Mouse (Mus musculus): ENCODE measurements around the gene Gpkow. TPM values are rescaled to one million over a fixed set of nuclear protein-coding genes. Genes with fewer than 3 reads are reported as not detected.
"Not testable (repeated sequence)": the region's sequence is repeated elsewhere in the genome, so short reads cannot be mapped to it uniquely, and the experiment has no call there.

Gpkow gene
- total and polyA plus RNA-seq, 3 experiments: 23.4 to 539 (median 37.0) TPM

GRCm38 (mm10) chrX:7750432-7751116 is 53.6 kb downstream of the Gpkow start, which contains the start of gene Ccdc120:
Gene Ccdc120 (minus strand): TSS chrX:7750905.
- TF ChIP-seq RCOR1 (IDR thresholded peaks at IDR 0.05; ENCODE audit: low read depth, low read length): no peak
- 0 out of 2 replicates have a peak, but pooled peaks have one; percentile 14 for TF ChIP-seq ELF1 (IDR thresholded peaks at IDR 0.05; ENCODE audit: low read depth, low read length)
- no peak for TF ChIP-seq EP300 (IDR thresholded peaks at IDR 0.05; ENCODE audit: low read depth in 1 of 2, low read length in 2 of 2)
- no peak for TF ChIP-seq ZMIZ1 (IDR thresholded peaks at IDR 0.05; ENCODE audit: low read depth, low read length)
- no peak for TF ChIP-seq HCFC1 (IDR thresholded peaks at IDR 0.05; ENCODE audit: low read depth, low read length)
- TF ChIP-seq POLR2A (IDR thresholded peaks at IDR 0.05; ENCODE audit: control insufficient read depth in 1 of 2, insufficient read depth in 1 of 2, low read depth in 1 of 2, low read length in 2 of 2, poor library complexity in 1 of 2): peak in 1 of 2 experiments; percentile 31; a peak in 1 of 4 replicates
- peak; percentile 11; the same call in 1 of the 2 replicates for TF ChIP-seq NELFE (IDR thresholded peaks at IDR 0.05; ENCODE audit: low read depth, low read length)
- no peak for TF ChIP-seq SIN3A (IDR thresholded peaks at IDR 0.05; ENCODE audit: low read length)
- TF ChIP-seq CHD1 (IDR thresholded peaks at IDR 0.05; ENCODE audit: low read depth, low read length): no peak
- 0 out of 2 replicates have a peak, but pooled peaks have one; percentile 9 for TF ChIP-seq MAX (IDR thresholded peaks at IDR 0.05; ENCODE audit: low read length)
- TF ChIP-seq RAD21 (IDR thresholded peaks at IDR 0.05; ENCODE audit: low read depth, low read length): no peak
- peak; percentile 81 for TF ChIP-seq NRF1 (IDR thresholded peaks at IDR 0.05; ENCODE audit: insufficient read depth, low read depth, low read length, poor library complexity, severe bottlenecking)
- TF ChIP-seq SMC3 (IDR thresholded peaks at IDR 0.05; ENCODE audit: low read depth, low read length): no peak
- TF ChIP-seq KAT2A (conservative IDR thresholded peaks at IDR 0.05; ENCODE audit: low read depth, low read length): no peak
- TF ChIP-seq POLR2AphosphoS5 (IDR thresholded peaks at IDR 0.05; ENCODE audit: borderline replicate concordance, low read depth, low read length): no peak
- Histone ChIP-seq H3K79me2 (ENCODE audit: control insufficient read depth, insufficient read depth, low read length, poor library complexity) (no peaks in the 10 kb centered on the region), H3K27ac (ENCODE audit: control insufficient read depth, low read depth, low read length) (no peak within 1 kb of the TSS), H3K9me3 (replicated peaks; ENCODE audit: insufficient read depth, low read length) (no peaks in the 10 kb centered on the region), H3K27me3 (ENCODE audit: control insufficient read depth in 1 of 2, insufficient read depth in 2 of 2, low read length in 2 of 2) (no peaks in the 10 kb centered on the region), H3K9ac (ENCODE audit: control insufficient read depth, low read depth, low read length, poor library complexity, severe bottlenecking) (peak within 1 kb of the TSS; percentile 71), H3K4me1 (ENCODE audit: control insufficient read depth in 1 of 2, insufficient read depth in 2 of 2, low read length in 2 of 2) (peaks cover 2 to 9% of the 10 kb centered on the region in 2 experiments; a peak in 3 of 4 replicates), H3K36me3 (ENCODE audit: control insufficient read depth in 1 of 2, insufficient read depth in 2 of 2, low read length in 2 of 2) (peaks cover 0 to 6% of the 10 kb centered on the region in 2 experiments; a peak in 1 of 4 replicates), H3K4me3 (ENCODE audit: control insufficient read depth in 1 of 2, insufficient read depth in 1 of 2, low read depth in 2 of 2, low read length in 2 of 2) (peak within 1 kb of the TSS; percentile 71 to 84)
- peak; percentile 81 for DNase-seq (ENCODE audit: low read depth, low spot score)

DNA sequence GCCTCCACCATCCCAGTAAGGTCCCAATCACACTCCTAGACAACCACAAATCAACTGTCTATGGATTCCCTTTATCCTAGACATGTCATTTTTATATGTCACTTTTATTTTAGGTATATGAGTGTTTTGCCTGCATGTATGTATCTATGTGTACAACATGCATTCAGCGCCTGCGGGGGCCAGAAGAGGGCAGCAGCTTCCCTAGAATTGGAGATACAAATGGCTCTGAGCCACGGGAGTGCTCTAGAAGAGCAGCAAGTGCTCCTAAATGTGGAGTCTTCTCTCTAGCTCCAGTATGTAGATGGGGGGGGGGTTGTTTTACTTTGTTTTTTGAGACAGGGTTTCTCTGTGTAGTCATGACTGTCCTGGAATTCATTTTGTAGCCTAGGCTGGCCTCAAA is 56.7 kb downstream of the Gpkow start:
- not testable (repeated sequence) for H3K4me3 ChIP-seq (ENCODE audit: control insufficient read depth in 1 of 2, insufficient read depth in 1 of 2, low read depth in 2 of 2, low read length in 2 of 2); H3K27ac ChIP-seq (ENCODE audit: control insufficient read depth, low read depth, low read length); H3K79me2 ChIP-seq (ENCODE audit: control insufficient read depth, insufficient read depth, low read length, poor library complexity); H3K4me1 ChIP-seq (ENCODE audit: control insufficient read depth in 1 of 2, insufficient read depth in 2 of 2, low read length in 2 of 2); H3K27me3 ChIP-seq (ENCODE audit: control insufficient read depth in 1 of 2, insufficient read depth in 2 of 2, low read length in 2 of 2); H3K9ac ChIP-seq (ENCODE audit: control insufficient read depth, low read depth, low read length, poor library complexity, severe bottlenecking); H3K9me3 ChIP-seq (replicated peaks; ENCODE audit: insufficient read depth, low read length); H3K36me3 ChIP-seq (ENCODE audit: control insufficient read depth in 1 of 2, insufficient read depth in 2 of 2, low read length in 2 of 2)
- TF ChIP-seq SMC3 (IDR thresholded peaks at IDR 0.05; ENCODE audit: low read depth, low read length) (peak; percentile 45), RAD21 (IDR thresholded peaks at IDR 0.05; ENCODE audit: low read depth, low read length) (peak; percentile 49), ZC3H11A (IDR thresholded peaks at IDR 0.05; ENCODE audit: low read depth, low read length) (0 out of 2 replicates have a peak, but pooled peaks have one; percentile 30), CTCF (IDR thresholded peaks at IDR 0.05 in 2 of 3, conservative IDR thresholded peaks at IDR 0.05 in 1 of 3; ENCODE audit: control insufficient read depth in 1 of 3, insufficient read depth in 1 of 3, low read depth in 2 of 3, low read length in 3 of 3, poor library complexity in 1 of 3, severe bottlenecking in 1 of 3) (peak; percentile 18 to 46 (median 31); a peak in 5 of 6 replicates)
- DNase-seq (ENCODE audit: low read depth, low spot score): peak; percentile 70

Other genes with a start within 250 kb of the Gpkow start
- gene Foxp3, start 123.5 kb upstream of the Gpkow start, total RNA-seq (2012; rRNA removed): 0.36 and 0.42 TPM in 2 replicates
- gene Foxp3, start 123.5 kb upstream of the Gpkow start, polyA plus RNA-seq (2012; ENCODE audit: insufficient read depth in 1 of 2, insufficient read length in 2 of 2, low read depth in 1 of 2, low replicate concordance in 2 of 2, missing spikeins in 1 of 2): under 1 TPM in 1 of 2 experiments, not detected in 1; 0.31 TPM
- gene Ppp1r3f, start 122.8 kb upstream of the Gpkow start, total RNA-seq (2012; rRNA removed): 1.6 and 1.7 TPM in 2 replicates
- 1 to 10 TPM in 1 of 2 experiments, not detected in 1; 2.0 TPM for gene Ppp1r3f, start 122.8 kb upstream of the Gpkow start, polyA plus RNA-seq (2012; ENCODE audit: insufficient read depth in 1 of 2, insufficient read length in 2 of 2, low read depth in 1 of 2, low replicate concordance in 2 of 2, missing spikeins in 1 of 2)
- gene Ccdc22, start 91.6 kb upstream of the Gpkow start, total RNA-seq (2012; rRNA removed): 36.1 and 37.8 TPM in 2 replicates
- gene Ccdc22, start 91.6 kb upstream of the Gpkow start, polyA plus RNA-seq (2012; ENCODE audit: insufficient read depth in 1 of 2, insufficient read length in 2 of 2, low read depth in 1 of 2, low replicate concordance in 2 of 2, missing spikeins in 1 of 2): 10 to 100 TPM in 1 of 2 experiments, not detected in 1; 37.9 TPM
- gene Cacna1f, start 90.0 kb upstream of the Gpkow start, total RNA-seq (2012; rRNA removed): 0.03 TPM in 1 of 2 replicates, not detected in the other
- under 1 TPM in 1 of 2 experiments, not detected in 1; 0.17 TPM for gene Cacna1f, start 90.0 kb upstream of the Gpkow start, polyA plus RNA-seq (2012; ENCODE audit: insufficient read depth in 1 of 2, insufficient read length in 2 of 2, low read depth in 1 of 2, low replicate concordance in 2 of 2, missing spikeins in 1 of 2)
- gene Syp, start 58.7 kb upstream of the Gpkow start, total RNA-seq (2012; rRNA removed): 0.54 and 0.56 TPM in 2 replicates
- 1 to 10 TPM in 1 of 2 experiments, not detected in 1; 2.3 TPM for gene Syp, start 58.7 kb upstream of the Gpkow start, polyA plus RNA-seq (2012; ENCODE audit: insufficient read depth in 1 of 2, insufficient read length in 2 of 2, low read depth in 1 of 2, low replicate concordance in 2 of 2, missing spikeins in 1 of 2)
- 1.2 TPM in 2 replicates for gene Prickle3, start 39.9 kb upstream of the Gpkow start, total RNA-seq (2012; rRNA removed)
- 1 to 10 TPM in 1 of 2 experiments, not detected in 1; 3.3 TPM for gene Prickle3, start 39.9 kb upstream of the Gpkow start, polyA plus RNA-seq (2012; ENCODE audit: insufficient read depth in 1 of 2, insufficient read length in 2 of 2, low read depth in 1 of 2, low replicate concordance in 2 of 2, missing spikeins in 1 of 2)
- 95.7 and 148 TPM in 2 replicates for gene Plp2, start 25.7 kb upstream of the Gpkow start, total RNA-seq (2012; rRNA removed)
- gene Plp2, start 25.7 kb upstream of the Gpkow start, polyA plus RNA-seq (2012; ENCODE audit: insufficient read depth in 1 of 2, insufficient read length in 2 of 2, low read depth in 1 of 2, low replicate concordance in 2 of 2, missing spikeins in 1 of 2): 100 to 1,000 TPM; 163 to 407 TPM
- 0.15 and 0.20 TPM in 2 replicates for gene Magix, start 15.9 kb upstream of the Gpkow start, total RNA-seq (2012; rRNA removed)
- gene Magix, start 15.9 kb upstream of the Gpkow start, polyA plus RNA-seq (2012; ENCODE audit: insufficient read depth in 1 of 2, insufficient read length in 2 of 2, low read depth in 1 of 2, low replicate concordance in 2 of 2, missing spikeins in 1 of 2): under 1 TPM in 1 of 2 experiments, not detected in 1; 0.33 TPM
- 13.9 and 16.0 TPM in 2 replicates for gene Wdr45, start 17.2 kb downstream of the Gpkow start, total RNA-seq (2012; rRNA removed)
- 10 to 100 TPM in 1 of 2 experiments, not detected in 1; 36.1 TPM for gene Wdr45, start 17.2 kb downstream of the Gpkow start, polyA plus RNA-seq (2012; ENCODE audit: insufficient read depth in 1 of 2, insufficient read length in 2 of 2, low read depth in 1 of 2, low replicate concordance in 2 of 2, missing spikeins in 1 of 2)
- gene Gm45208, start 25.1 kb downstream of the Gpkow start, total RNA-seq (2012; rRNA removed): 0.36 TPM in 1 of 2 replicates, not detected in the other
- 10 to 100 TPM in 1 of 2 experiments, not detected in 1; 11.0 TPM for gene Gm45208, start 25.1 kb downstream of the Gpkow start, polyA plus RNA-seq (2012; ENCODE audit: insufficient read depth in 1 of 2, insufficient read length in 2 of 2, low read depth in 1 of 2, low replicate concordance in 2 of 2, missing spikeins in 1 of 2)
- 19.1 and 23.0 TPM in 2 replicates for gene Praf2, start 31.3 kb downstream of the Gpkow start, total RNA-seq (2012; rRNA removed)
- gene Praf2, start 31.3 kb downstream of the Gpkow start, polyA plus RNA-seq (2012; ENCODE audit: insufficient read depth in 1 of 2, insufficient read length in 2 of 2, low read depth in 1 of 2, low replicate concordance in 2 of 2, missing spikeins in 1 of 2): 10 to 100 TPM in 1 of 2 experiments, not detected in 1; 60.1 TPM
- gene Ccdc120, start 53.8 kb downstream of the Gpkow start, total RNA-seq (2012; rRNA removed): 3.9 and 5.8 TPM in 2 replicates
- 10 to 100 TPM in 1 of 2 experiments, not detected in 1; 12.2 TPM for gene Ccdc120, start 53.8 kb downstream of the Gpkow start, polyA plus RNA-seq (2012; ENCODE audit: insufficient read depth in 1 of 2, insufficient read length in 2 of 2, low read depth in 1 of 2, low replicate concordance in 2 of 2, missing spikeins in 1 of 2)
- 20.6 and 23.4 TPM in 2 replicates for gene Tfe3, start 65.4 kb downstream of the Gpkow start, total RNA-seq (2012; rRNA removed)
- gene Tfe3, start 65.4 kb downstream of the Gpkow start, polyA plus RNA-seq (2012; ENCODE audit: insufficient read depth in 1 of 2, insufficient read length in 2 of 2, low read depth in 1 of 2, low replicate concordance in 2 of 2, missing spikeins in 1 of 2): 10 to 100 TPM in 1 of 2 experiments, not detected in 1; 64.7 TPM
- 36.2 and 40.5 TPM in 2 replicates for gene Gripap1, start 92.6 kb downstream of the Gpkow start, total RNA-seq (2012; rRNA removed)
- gene Gripap1, start 92.6 kb downstream of the Gpkow start, polyA plus RNA-seq (2012; ENCODE audit: insufficient read depth in 1 of 2, insufficient read length in 2 of 2, low read depth in 1 of 2, low replicate concordance in 2 of 2, missing spikeins in 1 of 2): 100 to 1,000 TPM in 1 of 2 experiments, 10 to 100 TPM in 1; 84.6 to 244 TPM
- 0.26 and 0.31 TPM in 2 replicates for gene Kcnd1, start 125.2 kb downstream of the Gpkow start, total RNA-seq (2012; rRNA removed)
- gene Kcnd1, start 125.2 kb downstream of the Gpkow start, polyA plus RNA-seq (2012; ENCODE audit: insufficient read depth in 1 of 2, insufficient read length in 2 of 2, low read depth in 1 of 2, low replicate concordance in 2 of 2, missing spikeins in 1 of 2): 1 to 10 TPM in 1 of 2 experiments, not detected in 1; 1.4 TPM
- gene Otud5, start 144.2 kb downstream of the Gpkow start, total RNA-seq (2012; rRNA removed): 76.4 and 82.6 TPM in 2 replicates
- gene Otud5, start 144.2 kb downstream of the Gpkow start, polyA plus RNA-seq (2012; ENCODE audit: insufficient read depth in 1 of 2, insufficient read length in 2 of 2, low read depth in 1 of 2, low replicate concordance in 2 of 2, missing spikeins in 1 of 2): 1,000 to 10,000 TPM in 1 of 2 experiments, 100 to 1,000 TPM in 1; 197 to 1,180 TPM
- gene Pim2, start 181.1 kb downstream of the Gpkow start, total RNA-seq (2012; rRNA removed): 5.9 and 6.4 TPM in 2 replicates
- 10 to 100 TPM in 1 of 2 experiments, not detected in 1; 21.7 TPM for gene Pim2, start 181.1 kb downstream of the Gpkow start, polyA plus RNA-seq (2012; ENCODE audit: insufficient read depth in 1 of 2, insufficient read length in 2 of 2, low read depth in 1 of 2, low replicate concordance in 2 of 2, missing spikeins in 1 of 2)
- gene Slc35a2, start 186.9 kb downstream of the Gpkow start, total RNA-seq (2012; rRNA removed): 66.7 and 67.0 TPM in 2 replicates
- 10 to 100 TPM in 1 of 2 experiments, not detected in 1; 96.0 TPM for gene Slc35a2, start 186.9 kb downstream of the Gpkow start, polyA plus RNA-seq (2012; ENCODE audit: insufficient read depth in 1 of 2, insufficient read length in 2 of 2, low read depth in 1 of 2, low replicate concordance in 2 of 2, missing spikeins in 1 of 2)
- gene Pqbp1, start 202.1 kb downstream of the Gpkow start, total RNA-seq (2012; rRNA removed): 202 and 204 TPM in 2 replicates
- gene Pqbp1, start 202.1 kb downstream of the Gpkow start, polyA plus RNA-seq (2012; ENCODE audit: insufficient read depth in 1 of 2, insufficient read length in 2 of 2, low read depth in 1 of 2, low replicate concordance in 2 of 2, missing spikeins in 1 of 2): 100 to 1,000 TPM in 1 of 2 experiments, not detected in 1; 283 TPM
- gene Timm17b, start 202.2 kb downstream of the Gpkow start, total RNA-seq (2012; rRNA removed): 96.5 and 107 TPM in 2 replicates
- 100 to 1,000 TPM in 1 of 2 experiments, not detected in 1; 381 TPM for gene Timm17b, start 202.2 kb downstream of the Gpkow start, polyA plus RNA-seq (2012; ENCODE audit: insufficient read depth in 1 of 2, insufficient read length in 2 of 2, low read depth in 1 of 2, low replicate concordance in 2 of 2, missing spikeins in 1 of 2)
- not detected in 2 replicates for gene Gm10491, start 210.7 kb downstream of the Gpkow start, total RNA-seq (2012; rRNA removed)
- not detected for gene Gm10491, start 210.7 kb downstream of the Gpkow start, polyA plus RNA-seq (2012; ENCODE audit: insufficient read depth in 1 of 2, insufficient read length in 2 of 2, low read depth in 1 of 2, low replicate concordance in 2 of 2, missing spikeins in 1 of 2)
- not detected in 2 replicates for gene Gm10490, start 212.4 kb downstream of the Gpkow start, total RNA-seq (2012; rRNA removed)
- gene Gm10490, start 212.4 kb downstream of the Gpkow start, polyA plus RNA-seq (2012; ENCODE audit: insufficient read depth in 1 of 2, insufficient read length in 2 of 2, low read depth in 1 of 2, low replicate concordance in 2 of 2, missing spikeins in 1 of 2): not detected
- not detected in 2 replicates for gene Pcsk1n, start 222.7 kb downstream of the Gpkow start, total RNA-seq (2012; rRNA removed)
- gene Pcsk1n, start 222.7 kb downstream of the Gpkow start, polyA plus RNA-seq (2012; ENCODE audit: insufficient read depth in 1 of 2, insufficient read length in 2 of 2, low read depth in 1 of 2, low replicate concordance in 2 of 2, missing spikeins in 1 of 2): not detected
- not detected in 2 replicates for gene Eras, start 231.5 kb downstream of the Gpkow start, total RNA-seq (2012; rRNA removed)
- gene Eras, start 231.5 kb downstream of the Gpkow start, polyA plus RNA-seq (2012; ENCODE audit: insufficient read depth in 1 of 2, insufficient read length in 2 of 2, low read depth in 1 of 2, low replicate concordance in 2 of 2, missing spikeins in 1 of 2): not detected

Data from MEL (cell line).